Mouse (Mus musculus) ZHBTc4 (cell line): ENCODE results near the gene S100a1.
A peak's percentile ranks its signal among the peaks of the same experiment; 100 is the strongest.

ENCODE experiments used
- DNase-seq: peaks from one replicate; pipeline ENCODE4 v3.0.0-alpha.2; 2011; ENCODE audit warnings: low read depth, low spot score

S100a1 gene

GRCm38 (mm10) chr3:90465081-90465685 is 49.0 kb downstream of the S100a1 start:
- DNase-seq, result peak; percentile 73

GRCm38 (mm10) chr3:90464552-90465080 is 49.6 kb downstream of the S100a1 start:
- DNase-seq, result peak; percentile 68

- no peak for DNase-seq
Measured at GRCm38 (mm10) chr3:90462579-90462978, 51.6 kb downstream of the S100a1 start.

- no peak for DNase-seq
Measured at GRCm38 (mm10) chr3:90461935-90462334, 52.3 kb downstream of the S100a1 start.
